Mouse (Mus musculus) liver, postnatal 0 days (tissue): ENCODE results near the gene Tspan14.

Source experiments
- CTCF ChIP-seq: sonication (generic); IDR thresholded peaks from 2 replicates; pipeline ENCODE4 v1.5.1; 2016; ENCODE audit warnings: antibody characterized with exemption, low read depth
- EP300 ChIP-seq: IDR thresholded peaks from 2 replicates; pipeline ENCODE4 v1.6.1; 2016; ENCODE audit warnings: antibody characterized with exemption, low read depth, mild to moderate bottlenecking

DNA sequence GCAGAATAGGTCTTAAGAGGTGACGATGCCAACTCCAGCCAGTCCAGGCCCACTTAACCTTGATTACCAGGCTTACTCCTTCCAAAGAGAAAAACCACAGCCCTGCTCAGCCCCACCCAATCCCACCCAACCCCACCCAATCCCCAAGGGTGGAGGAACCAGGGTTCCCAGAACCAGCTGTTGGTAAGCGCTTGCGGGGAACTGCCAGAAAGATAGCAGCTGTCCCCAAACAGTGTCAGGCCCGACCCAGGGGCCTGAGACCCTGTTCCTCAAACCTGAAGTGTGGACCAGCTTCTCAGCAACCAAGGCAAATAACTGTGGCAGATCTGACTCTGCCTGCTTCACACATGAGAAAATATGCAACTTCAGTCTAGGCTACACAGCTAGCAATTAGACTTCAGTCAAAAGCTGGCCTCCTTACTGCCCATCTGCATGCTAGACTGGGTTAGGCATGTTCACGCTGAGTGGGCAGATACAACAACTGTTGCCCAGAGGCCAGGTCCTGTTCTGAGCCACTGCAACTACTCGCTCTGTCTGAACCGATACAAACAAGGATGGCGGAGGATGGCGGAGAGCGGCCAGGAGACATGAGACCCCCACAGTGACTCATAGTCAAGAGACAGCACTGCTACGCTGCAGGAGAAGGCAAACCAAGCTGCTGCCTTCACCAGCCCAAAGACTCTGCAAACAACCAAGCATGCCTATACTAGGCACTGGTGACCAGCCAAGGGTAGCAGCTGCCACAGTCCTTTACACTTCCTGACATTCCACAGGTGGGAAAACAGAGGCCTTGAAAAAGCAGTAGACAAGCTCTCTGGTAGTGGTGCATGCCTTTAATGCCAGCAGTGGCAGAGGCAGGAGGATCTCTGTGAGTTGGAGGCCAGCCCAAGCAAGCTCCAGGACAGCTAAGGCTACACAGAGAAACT, 4.0 kb downstream of the Tspan14 start:
- no peak for TF ChIP-seq CTCF
- 0 out of 2 replicates have a peak, but pooled peaks have one; percentile 30 for TF ChIP-seq EP300
